Mouse (Mus musculus) layer of hippocampus, adult 9-11 months (tissue): ENCODE data around the gene G6pd2.

ENCODE experiments used
- DNase-seq: peaks from one replicate; pipeline ENCODE4 v3.0.0; 2022

The G6pd2 gene

DNA sequence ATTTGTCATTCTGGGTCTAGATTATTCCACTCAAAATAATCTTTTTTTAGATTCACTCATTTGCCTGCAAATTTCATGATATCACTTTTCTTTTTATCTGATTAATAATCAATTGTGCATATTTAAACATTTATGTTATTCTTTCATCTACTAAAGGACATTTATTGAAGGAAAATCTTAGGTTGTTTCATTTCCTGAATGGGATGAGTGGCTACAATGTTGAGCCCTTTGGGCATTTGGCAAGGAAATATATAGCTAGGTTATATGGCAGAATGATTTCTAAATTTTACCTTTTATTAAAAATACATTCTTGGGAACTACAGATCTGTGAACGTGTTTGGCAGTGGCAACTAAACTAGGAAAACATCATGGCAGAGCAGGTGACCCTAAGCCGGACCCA lies at the start of gene G6pd2:
Gene G6pd2, plus strand, starts transcription at position 301 of the 400 bp plus-strand sequence.
- no peak for DNase-seq

DNA sequence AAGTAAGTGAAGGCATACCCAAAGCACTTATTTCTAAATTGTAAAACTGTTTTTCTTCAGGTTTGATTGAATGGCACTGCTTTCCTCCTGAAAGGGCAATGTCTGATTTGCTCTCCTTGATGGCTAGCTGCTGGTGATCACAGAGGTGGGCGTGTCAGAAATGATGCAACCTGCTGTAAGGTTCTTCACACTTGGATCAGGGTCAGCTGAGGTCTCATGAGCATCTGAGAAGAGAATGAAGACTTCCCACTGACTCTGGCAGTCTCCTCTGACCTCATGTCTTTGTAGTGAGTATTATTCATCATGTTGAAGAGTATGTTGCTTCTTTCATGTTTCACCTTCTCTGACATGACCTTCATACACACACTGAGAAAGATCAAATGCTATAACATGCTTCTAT lies 44.4 kb upstream of the G6pd2 start:
- no peak for DNase-seq

- DNase-seq, result no peak
These were observed 24.4 kb downstream of the G6pd2 start for GRCm38 (mm10) chr5:61832935-61833551.

DNA sequence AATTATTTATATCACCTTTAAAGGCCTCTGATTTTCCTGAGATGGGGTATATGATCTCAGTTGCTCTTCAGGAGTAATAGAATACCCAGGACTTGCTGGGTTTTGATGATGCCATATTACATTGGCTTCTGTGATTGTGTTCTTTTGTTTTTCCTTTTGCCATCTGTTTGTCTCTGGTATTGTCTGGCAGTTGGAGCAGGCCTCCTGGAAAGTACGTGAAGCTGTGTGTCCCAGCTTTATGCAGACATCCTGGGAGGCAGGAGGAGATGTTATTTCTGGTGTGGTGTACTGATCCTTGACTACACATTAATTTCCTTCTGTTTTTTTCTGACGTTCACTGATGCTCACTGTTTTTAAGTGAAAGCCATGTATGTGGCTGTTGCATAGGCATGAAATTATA lies 35.3 kb downstream of the G6pd2 start:
- peak; percentile 58 for DNase-seq
